Mouse (Mus musculus) embryonic fibroblast, embryonic 13.5 days (primary cell): Measurements from ENCODE around the gene Cyp11a1. TPM values are rescaled to one million over a fixed set of nuclear protein-coding genes. Genes with fewer than 3 reads are reported as not detected.

Experiments
- H3K27ac ChIP-seq: 2 replicates; pipeline ENCODE4 v1.5.1; 2012; ENCODE audit warnings: low read length, control low read depth, inconsistent platforms; ENCODE audit not compliant: insufficient read depth
- H3K4me1 ChIP-seq: 2 replicates; pipeline ENCODE4 v1.6.1; 2011; ENCODE audit warnings: low read length; ENCODE audit not compliant: control insufficient read depth, insufficient read depth
- H3K4me3 ChIP-seq: 2 replicates; pipeline ENCODE4 v1.5.1; 2011; ENCODE audit warnings: mild to moderate bottlenecking, control low read depth, low read length; ENCODE audit not compliant: insufficient read depth
- CTCF ChIP-seq: IDR thresholded peaks from 2 replicates; pipeline ENCODE4 v1.5.1; 2011; ENCODE audit warnings: mild to moderate bottlenecking, control low read depth, low read length, moderate library complexity, borderline replicate concordance; ENCODE audit not compliant: insufficient read depth
- POLR2A ChIP-seq: IDR thresholded peaks from 2 replicates; pipeline ENCODE4 v1.6.1; 2011; ENCODE audit warnings: low read depth, mild to moderate bottlenecking, control low read depth, low read length, moderate library complexity
- polyA plus RNA-seq: library from polyadenylated mRNA; stranded (reverse); fragments of >200 nt; gene quantifications from 2 replicates; pipeline ENCODE4 v1.2.4, GENCODE M21; 2011; ENCODE audit warnings: low read depth; ENCODE audit not compliant: missing spikeins, insufficient read length

Cyp11a1 gene
- 0.13 and 0.74 TPM in 2 replicates for polyA plus RNA-seq

GRCm38 (mm10) chr9:58005753-58006461 lies at the start of gene Cyp11a1:
Gene Cyp11a1, plus strand, starts transcription at chr9:58006411.
- Histone ChIP-seq H3K4me1 (no peaks in the 10 kb centered on the region), H3K4me3 (no peak within 1 kb of the TSS), H3K27ac (no peak within 1 kb of the TSS)
- no peak for TF ChIP-seq POLR2A
- TF ChIP-seq CTCF, result no peak

- no peak for TF ChIP-seq CTCF
- no peak for TF ChIP-seq POLR2A
- Histone ChIP-seq H3K4me1 (no peaks in the 10 kb centered on the region), H3K4me3 (no peak overlapping the region), H3K27ac (no peak overlapping the region)
Measured at GRCm38 (mm10) chr9:57956838-57957236, 49.4 kb upstream of the Cyp11a1 start.

GRCm38 (mm10) chr9:57958615-57959014 lies 47.6 kb upstream of the Cyp11a1 start:
- H3K4me1 ChIP-seq, result no peaks in the 10 kb centered on the region
- no peak overlapping the region for H3K27ac ChIP-seq
- TF ChIP-seq CTCF, result no peak
- TF ChIP-seq POLR2A, result no peak
- H3K4me3 ChIP-seq, result no peak overlapping the region

GRCm38 (mm10) chr9:57959399-57959798 lies 46.8 kb upstream of the Cyp11a1 start:
- TF ChIP-seq CTCF (no peak), POLR2A (no peak)
- no peak overlapping the region for H3K27ac ChIP-seq

GRCm38 (mm10) chr9:57959886-57960866 lies 46.0 kb upstream of the Cyp11a1 start:
- H3K27ac ChIP-seq, result no peak overlapping the region
- H3K4me3 ChIP-seq, result no peak overlapping the region
- H3K4me1 ChIP-seq, result no peaks in the 10 kb centered on the region
- no peak for TF ChIP-seq POLR2A
- no peak for TF ChIP-seq CTCF

More at GRCm38 (mm10) chr9:57959399-57959798, 46.8 kb upstream of the Cyp11a1 start:
- Histone ChIP-seq H3K4me1 (no peaks in the 10 kb centered on the region), H3K4me3 (no peak overlapping the region)

- H3K4me3 ChIP-seq, result no peak overlapping the region
- no peak for TF ChIP-seq CTCF
- no peak for TF ChIP-seq POLR2A
- H3K4me1 ChIP-seq, result no peaks in the 10 kb centered on the region
- H3K27ac ChIP-seq, result no peak overlapping the region
Measured at GRCm38 (mm10) chr9:57961226-57961625, 45.0 kb upstream of the Cyp11a1 start.

GRCm38 (mm10) chr9:57961863-57962778 lies 44.1 kb upstream of the Cyp11a1 start:
- TF ChIP-seq CTCF (no peak), POLR2A (no peak)
- Histone ChIP-seq H3K4me3 (no peak overlapping the region), H3K27ac (no peak overlapping the region), H3K4me1 (no peaks in the 10 kb centered on the region)

GRCm38 (mm10) chr9:57963249-57963997 lies 42.8 kb upstream of the Cyp11a1 start:
- Histone ChIP-seq H3K4me1 (no peaks in the 10 kb centered on the region), H3K27ac (no peak overlapping the region), H3K4me3 (no peak overlapping the region)
- TF ChIP-seq POLR2A (no peak), CTCF (no peak)

GRCm38 (mm10) chr9:57963998-57964395 lies 42.2 kb upstream of the Cyp11a1 start:
- TF ChIP-seq POLR2A (no peak), CTCF (no peak)
- Histone ChIP-seq H3K4me3 (no peak overlapping the region), H3K27ac (no peak overlapping the region), H3K4me1 (no peaks in the 10 kb centered on the region)
